Mouse (Mus musculus) embryonic fibroblast, embryonic 13.5 days (primary cell): Measurements from ENCODE around the gene Slc26a8. TPM values are rescaled to one million over a fixed set of nuclear protein-coding genes. Genes with fewer than 3 reads are reported as not detected.

ENCODE experiments used
- H3K27ac ChIP-seq: 2 replicates; pipeline ENCODE4 v1.5.1; 2012; ENCODE audit warnings: low read length, control low read depth, inconsistent platforms; ENCODE audit not compliant: insufficient read depth
- H3K4me1 ChIP-seq: 2 replicates; pipeline ENCODE4 v1.6.1; 2011; ENCODE audit warnings: low read length; ENCODE audit not compliant: control insufficient read depth, insufficient read depth
- H3K4me3 ChIP-seq: 2 replicates; pipeline ENCODE4 v1.5.1; 2011; ENCODE audit warnings: mild to moderate bottlenecking, control low read depth, low read length; ENCODE audit not compliant: insufficient read depth
- CTCF ChIP-seq: IDR thresholded peaks from 2 replicates; pipeline ENCODE4 v1.5.1; 2011; ENCODE audit warnings: mild to moderate bottlenecking, control low read depth, low read length, moderate library complexity, borderline replicate concordance; ENCODE audit not compliant: insufficient read depth
- POLR2A ChIP-seq: IDR thresholded peaks from 2 replicates; pipeline ENCODE4 v1.6.1; 2011; ENCODE audit warnings: low read depth, mild to moderate bottlenecking, control low read depth, low read length, moderate library complexity
- polyA plus RNA-seq: library from polyadenylated mRNA; stranded (reverse); fragments of >200 nt; gene quantifications from 2 replicates; pipeline ENCODE4 v1.2.4, GENCODE M21; 2011; ENCODE audit warnings: low read depth; ENCODE audit not compliant: missing spikeins, insufficient read length

Slc26a8 gene
- polyA plus RNA-seq, 1 experiment: 1.0 TPM

DNA sequence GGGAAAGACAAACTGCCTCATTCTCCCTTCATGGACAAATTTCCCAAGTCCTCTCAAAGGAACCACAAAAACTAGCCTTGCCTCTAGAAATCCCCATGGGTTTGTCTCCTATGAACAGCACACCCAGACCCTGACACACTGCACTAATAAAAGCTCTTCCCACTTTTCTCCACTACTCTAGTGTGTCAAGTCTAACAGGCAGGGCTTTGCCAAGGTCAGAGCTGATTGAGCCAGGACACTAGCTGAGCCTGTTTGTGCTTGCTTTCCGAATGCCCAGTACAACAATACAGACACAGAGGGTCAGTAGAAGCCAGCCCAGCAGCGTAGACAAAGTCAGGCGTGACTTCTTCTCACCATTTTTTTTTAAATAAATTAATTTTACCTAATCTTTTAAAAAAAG, 39.8 kb downstream of the Slc26a8 start:
- no peak for TF ChIP-seq CTCF
- no peak for TF ChIP-seq POLR2A
- H3K27ac ChIP-seq: no peak overlapping the region
- H3K4me3 ChIP-seq: no peak overlapping the region
- H3K4me1 ChIP-seq: no peaks in the 10 kb centered on the region

DNA sequence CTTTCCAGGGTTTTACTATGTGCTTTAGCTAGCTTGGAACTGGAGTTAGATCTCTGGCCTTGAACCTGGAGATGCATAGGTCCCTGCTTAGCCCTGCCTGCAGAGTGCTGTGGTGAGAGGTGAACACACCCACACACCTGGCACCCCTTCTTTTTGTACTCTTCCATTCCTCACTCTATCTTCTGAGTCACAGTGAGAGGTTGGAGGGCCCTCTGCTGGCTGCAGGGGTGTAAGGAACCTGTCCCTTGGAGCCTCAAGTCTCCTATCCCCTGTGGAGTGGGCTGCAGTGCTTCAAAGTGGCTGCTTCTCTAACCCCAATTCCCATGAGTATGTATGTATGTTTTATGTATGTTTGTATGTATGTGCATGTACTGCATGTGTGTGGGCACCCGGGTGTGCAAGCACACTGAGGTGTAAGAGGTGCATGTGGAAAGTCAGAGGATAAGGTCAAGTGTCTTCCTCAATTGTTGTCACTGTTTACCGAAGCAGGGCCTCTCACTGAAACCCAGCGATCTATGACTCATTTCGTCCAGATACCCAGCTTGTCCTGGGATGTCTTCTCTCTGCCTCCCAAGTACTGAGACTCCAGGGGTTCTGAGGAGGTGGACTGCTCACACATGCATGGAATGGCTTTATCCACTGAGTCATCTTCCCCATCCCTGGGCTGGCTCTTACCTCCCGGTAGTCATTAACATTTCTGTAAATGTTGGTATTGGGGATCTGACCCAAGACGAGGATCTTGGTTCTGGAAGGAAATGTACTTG, 41.2 kb downstream of the Slc26a8 start:
- Histone ChIP-seq H3K4me1 (no peaks in the 10 kb centered on the region), H3K4me3 (no peak overlapping the region), H3K27ac (no peak overlapping the region)
- TF ChIP-seq POLR2A: no peak
- peak; percentile 34; the same call in 1 of the 2 replicates for TF ChIP-seq CTCF

DNA sequence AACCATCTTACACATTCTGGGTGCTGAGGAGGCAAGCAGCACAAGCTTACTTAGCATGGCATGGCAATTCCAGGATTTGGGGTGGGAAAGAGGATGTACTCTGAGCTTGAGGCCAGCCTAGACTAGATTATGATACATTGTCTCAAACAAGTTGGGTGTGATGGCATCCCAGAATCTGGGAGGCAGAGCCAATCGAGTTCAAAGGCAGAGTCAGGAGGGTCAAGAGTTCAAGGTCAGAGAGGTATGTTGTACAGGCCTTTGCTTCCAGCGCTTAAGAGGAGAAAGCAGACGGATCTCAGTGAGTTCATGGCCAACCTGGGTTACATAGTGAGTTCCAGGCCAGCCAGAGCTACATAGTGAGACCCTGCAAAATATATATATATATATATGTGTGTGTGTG, 43.8 kb downstream of the Slc26a8 start:
- no peaks in the 10 kb centered on the region for H3K4me1 ChIP-seq
- TF ChIP-seq POLR2A (no peak), CTCF (no peak)
- no peak overlapping the region for H3K4me3 ChIP-seq
- no peak overlapping the region for H3K27ac ChIP-seq

DNA sequence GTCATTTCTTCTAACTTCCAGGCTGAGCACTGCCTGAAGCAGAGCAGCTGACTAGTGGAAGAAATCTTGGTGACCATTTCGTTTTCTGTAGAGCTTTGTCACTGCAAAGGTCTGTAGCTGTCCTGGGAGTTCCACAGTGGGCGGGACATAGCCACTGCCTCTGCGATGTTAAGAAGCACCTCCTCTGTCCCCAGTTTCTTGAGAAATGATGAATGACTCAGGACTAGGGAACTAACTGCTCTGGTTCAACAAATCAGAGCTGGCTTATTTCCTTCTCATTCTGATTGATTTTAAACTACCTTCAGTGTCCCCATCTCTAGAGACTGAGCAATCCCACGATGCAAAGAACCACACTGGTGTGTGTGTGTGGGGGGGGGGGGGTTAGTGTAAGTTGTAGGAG, 45.9 kb downstream of the Slc26a8 start:
- Histone ChIP-seq H3K27ac (no peak overlapping the region), H3K4me1 (no peaks in the 10 kb centered on the region), H3K4me3 (no peak overlapping the region)
- TF ChIP-seq CTCF: no peak
- TF ChIP-seq POLR2A: no peak

DNA sequence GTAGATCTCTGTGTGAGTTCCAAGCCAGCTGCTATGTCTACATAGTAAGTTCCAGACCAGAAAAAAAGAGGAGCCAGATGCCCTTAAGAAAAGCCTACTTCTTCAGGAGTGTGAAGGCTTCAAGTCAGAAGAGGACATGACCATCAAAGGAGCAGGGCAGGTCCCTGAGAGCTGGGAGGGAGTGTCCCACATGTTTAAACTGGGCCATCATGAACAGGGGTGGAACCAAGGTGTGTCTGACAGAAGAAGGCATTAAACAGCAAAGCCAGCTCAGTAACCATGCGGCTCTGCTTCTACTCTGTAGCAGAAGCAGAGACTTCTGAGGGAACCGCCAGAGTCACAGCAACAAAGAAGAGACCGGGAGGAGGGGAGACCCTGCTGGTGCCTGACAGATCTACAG, 46.3 kb downstream of the Slc26a8 start:
- no peak overlapping the region for H3K4me3 ChIP-seq
- H3K27ac ChIP-seq: no peak overlapping the region
- no peak for TF ChIP-seq POLR2A
- TF ChIP-seq CTCF: no peak
- H3K4me1 ChIP-seq: no peaks in the 10 kb centered on the region

DNA sequence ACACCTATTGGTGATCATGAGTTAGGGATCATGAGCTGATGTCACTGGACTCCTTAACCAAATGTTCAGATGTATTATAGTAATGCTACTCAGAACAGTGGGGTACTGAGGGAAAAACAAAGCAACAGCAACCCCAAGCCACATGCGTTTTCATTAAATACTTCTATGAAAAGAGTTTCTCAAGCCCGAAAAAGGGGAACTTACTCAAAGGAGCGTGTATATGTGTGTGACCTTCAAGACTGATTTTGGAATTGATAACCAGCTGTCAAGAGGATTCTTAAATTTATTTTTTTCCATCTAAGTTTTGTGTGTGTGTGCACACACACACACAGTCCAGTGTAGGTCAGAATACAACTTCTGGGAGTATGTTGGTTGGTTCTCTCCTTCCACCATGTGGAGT, 49.9 kb downstream of the Slc26a8 start:
- no peaks in the 10 kb centered on the region for H3K4me1 ChIP-seq
- H3K4me3 ChIP-seq: no peak overlapping the region
- H3K27ac ChIP-seq: no peak overlapping the region
- no peak for TF ChIP-seq CTCF
- no peak for TF ChIP-seq POLR2A

DNA sequence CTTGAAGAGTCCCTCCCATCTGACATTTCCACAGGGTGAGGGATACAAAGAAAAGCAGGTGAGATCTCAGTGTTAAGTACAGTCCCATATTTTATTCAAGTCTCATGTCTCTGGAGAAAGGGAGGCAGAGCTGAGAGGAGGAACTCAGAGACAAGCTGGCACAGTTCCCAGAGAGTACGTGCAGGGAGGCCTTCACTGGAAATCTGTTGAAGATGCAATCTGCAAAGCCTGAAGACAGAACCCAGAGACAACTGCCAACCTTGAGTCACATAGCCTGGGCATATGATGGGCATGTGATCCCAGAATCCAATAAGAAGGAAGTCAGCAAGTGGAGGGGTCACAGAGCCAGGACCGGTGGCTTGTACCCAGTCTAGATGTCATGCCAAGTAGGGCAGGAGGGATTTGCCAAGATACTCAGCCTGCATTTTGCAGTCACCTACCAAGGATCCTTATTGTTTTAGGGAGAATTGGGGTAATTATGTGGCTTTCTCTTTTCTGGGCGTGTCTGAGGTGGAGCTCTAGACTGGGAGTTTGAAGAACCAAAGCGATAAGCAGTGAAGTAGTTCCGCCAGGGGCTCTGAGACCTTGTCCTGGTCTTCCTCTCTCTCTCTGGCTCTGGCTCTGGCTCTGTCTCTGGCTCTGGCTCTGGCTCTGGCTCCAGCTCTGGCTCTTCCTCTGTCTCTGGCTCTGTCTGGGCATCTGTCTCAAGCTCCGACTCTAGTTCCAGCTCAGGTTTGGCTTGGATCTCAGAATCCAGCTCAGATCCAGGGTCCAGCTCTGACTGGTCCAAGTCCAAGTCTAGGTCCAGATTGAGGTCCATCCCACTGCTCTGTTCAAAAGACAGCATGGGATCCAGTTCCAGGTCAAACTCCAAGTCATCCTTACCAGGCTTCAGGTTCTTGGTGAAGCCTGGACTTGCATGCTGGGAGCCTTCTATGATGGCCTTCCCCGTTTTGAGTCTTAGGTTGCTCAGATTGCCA, 52.0 kb downstream of the Slc26a8 start:
- H3K4me1 ChIP-seq: no peaks in the 10 kb centered on the region
- TF ChIP-seq POLR2A (no peak), CTCF (no peak)
- H3K27ac ChIP-seq: no peak overlapping the region
- H3K4me3 ChIP-seq: no peak overlapping the region

DNA sequence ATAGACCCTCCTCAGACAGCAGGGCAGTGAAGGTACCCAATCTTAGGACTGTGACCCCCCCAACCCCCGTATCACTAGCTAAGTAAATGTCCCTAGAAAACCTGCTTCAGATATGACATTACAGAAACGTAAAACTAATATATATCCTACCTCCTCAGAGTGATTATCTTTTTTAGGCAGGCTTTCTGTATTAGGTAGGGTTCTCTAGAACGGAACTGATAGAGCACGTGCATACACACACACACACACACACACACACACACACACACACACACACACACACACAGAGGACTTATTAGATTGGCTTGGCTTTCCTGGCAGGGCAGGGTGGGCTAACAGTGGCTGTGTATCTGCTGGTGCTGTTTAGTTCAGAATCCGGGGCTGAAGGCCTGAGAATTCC, 54.2 kb downstream of the Slc26a8 start:
- no peak overlapping the region for H3K4me3 ChIP-seq
- TF ChIP-seq CTCF (no peak), POLR2A (no peak)
- no peak overlapping the region for H3K27ac ChIP-seq
- no peaks in the 10 kb centered on the region for H3K4me1 ChIP-seq

DNA sequence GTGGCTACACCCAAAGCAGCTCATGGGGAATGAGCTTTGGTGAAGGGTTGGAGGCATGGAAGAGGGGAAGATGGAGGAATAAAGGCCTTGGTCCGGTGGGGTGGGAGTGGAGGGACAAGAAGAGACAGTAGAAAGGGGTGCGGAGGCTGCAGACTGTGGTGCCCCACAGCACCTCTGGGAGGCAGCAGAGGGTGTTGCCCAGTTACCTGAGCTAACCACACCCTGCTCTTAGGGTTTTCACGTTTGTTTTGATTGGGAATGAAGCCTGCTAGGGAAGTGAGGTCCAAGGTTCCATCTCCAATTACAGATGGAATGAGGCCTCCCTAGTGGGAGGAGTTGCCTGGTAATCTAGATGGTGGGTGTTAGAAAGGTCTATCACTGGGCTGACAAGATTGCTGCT, 60.9 kb downstream of the Slc26a8 start:
- TF ChIP-seq POLR2A: no peak
- no peak for TF ChIP-seq CTCF
- Histone ChIP-seq H3K27ac (no peak overlapping the region), H3K4me1 (no peaks in the 10 kb centered on the region), H3K4me3 (no peak overlapping the region)

DNA sequence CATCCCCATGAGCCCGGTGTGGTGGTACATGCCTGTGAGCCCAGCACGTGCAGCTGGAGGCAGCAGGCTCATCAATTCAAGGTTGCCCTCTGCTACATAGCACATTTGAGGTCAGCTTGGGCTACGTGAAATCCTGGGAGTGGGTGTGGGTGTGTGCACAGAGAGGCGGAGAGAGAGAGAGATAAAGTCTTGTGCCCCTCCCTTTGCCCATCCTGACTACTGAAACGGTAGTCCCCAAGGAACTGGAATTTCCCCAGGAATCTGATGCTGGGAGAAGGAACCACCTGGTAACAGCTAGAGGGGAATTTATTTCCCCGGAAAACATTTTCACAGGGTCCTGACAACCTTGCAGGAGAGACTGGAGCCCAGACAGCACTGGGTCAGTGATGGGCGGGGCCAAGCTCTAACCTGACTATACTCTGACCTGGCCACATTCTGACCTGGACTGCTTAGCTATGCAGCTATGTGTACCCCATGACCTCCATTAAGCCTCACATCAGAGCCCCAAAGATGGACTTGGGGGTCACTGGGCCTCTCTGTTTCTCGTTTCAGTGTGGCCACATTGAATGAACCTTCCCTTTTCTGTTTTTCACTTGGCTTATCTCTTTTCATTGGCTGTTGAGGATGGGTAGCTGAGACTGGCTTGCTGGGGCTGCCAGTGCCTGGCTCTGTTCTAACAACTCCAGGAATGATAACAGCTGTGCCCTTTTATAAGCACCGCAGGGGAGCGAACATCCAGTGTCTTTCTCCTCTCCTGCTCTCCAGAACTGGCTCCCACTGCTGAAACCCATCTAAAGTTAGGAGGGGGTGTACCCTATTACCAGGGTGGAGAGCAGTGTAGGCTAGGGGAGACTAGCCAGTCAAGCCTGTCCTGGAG, 61.5 kb downstream of the Slc26a8 start:
- Histone ChIP-seq H3K27ac (no peak overlapping the region), H3K4me1 (no peaks in the 10 kb centered on the region), H3K4me3 (no peak overlapping the region)
- TF ChIP-seq CTCF: no peak
- no peak for TF ChIP-seq POLR2A
